Mouse (Mus musculus): Measurements from ENCODE around the gene Enpp3.

Gene Enpp3

DNA sequence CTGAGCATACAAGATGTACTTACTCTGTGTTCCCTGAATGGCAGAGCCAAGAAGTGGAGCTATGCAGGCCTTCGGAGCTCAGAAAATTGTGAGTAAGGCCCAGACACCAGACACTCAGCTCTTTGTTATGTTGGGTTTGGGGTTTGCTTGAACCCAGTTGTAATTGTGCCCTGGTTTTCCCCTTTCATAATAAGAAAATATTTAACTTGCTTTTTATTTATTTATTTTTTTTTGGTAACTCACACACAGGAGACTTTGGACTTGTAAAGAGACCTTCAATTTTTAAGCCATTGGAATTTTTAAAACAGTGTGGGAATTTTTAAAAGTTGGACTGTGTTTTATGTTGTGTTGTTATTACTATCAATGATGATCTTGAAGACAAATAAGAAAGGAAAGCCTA lies at the start of gene Enpp3:
TSS of gene Enpp3 (minus strand) at position 148 of the 400 bp plus-strand sequence.
- no peak for DNase-seq (ENCODE audit: low read depth, low spot score)

DNA sequence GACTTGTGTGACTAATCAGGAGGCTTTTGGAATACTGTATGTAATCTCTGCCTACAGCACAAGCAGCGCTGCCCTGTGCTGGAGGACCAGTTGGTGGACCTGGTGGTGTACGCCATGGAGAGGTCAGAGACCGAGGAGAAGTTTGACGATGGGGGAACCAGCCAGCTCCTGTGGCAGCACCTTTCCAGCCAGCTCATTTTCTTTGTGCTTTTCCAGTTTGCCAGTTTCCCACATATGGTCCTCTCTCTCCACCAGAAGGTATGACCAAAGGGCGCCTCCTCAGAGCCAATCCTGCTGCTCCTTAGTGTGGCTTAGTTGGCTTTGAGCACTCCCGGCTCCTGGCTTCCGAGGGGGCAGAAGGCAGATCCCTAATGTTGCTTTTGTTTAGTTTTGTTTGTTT lies 45.7 kb upstream of the Enpp3 start:
- DNase-seq (ENCODE audit: low read depth, low spot score): no peak

DNA sequence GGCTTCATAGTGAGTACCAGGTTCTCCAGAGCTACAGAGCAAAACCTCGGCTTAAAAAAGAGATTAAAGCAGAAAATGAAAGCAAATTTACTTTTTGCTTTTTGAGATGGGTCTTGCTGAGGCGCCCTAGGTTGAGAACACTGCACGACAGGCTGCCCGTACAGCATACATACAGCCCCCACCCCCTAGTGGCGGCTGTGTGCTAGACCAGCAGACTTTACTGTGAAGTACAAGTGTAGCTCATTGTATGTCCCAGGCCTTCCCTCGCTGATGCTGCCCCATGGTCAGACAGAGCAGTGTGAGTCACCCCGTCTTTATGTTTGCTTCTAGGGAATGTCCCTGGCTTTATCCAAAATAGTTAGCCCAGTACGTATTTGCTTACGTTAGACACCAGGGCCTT lies 43.4 kb upstream of the Enpp3 start:
- peak; percentile 10 for DNase-seq (ENCODE audit: low read depth, low spot score)

DNA sequence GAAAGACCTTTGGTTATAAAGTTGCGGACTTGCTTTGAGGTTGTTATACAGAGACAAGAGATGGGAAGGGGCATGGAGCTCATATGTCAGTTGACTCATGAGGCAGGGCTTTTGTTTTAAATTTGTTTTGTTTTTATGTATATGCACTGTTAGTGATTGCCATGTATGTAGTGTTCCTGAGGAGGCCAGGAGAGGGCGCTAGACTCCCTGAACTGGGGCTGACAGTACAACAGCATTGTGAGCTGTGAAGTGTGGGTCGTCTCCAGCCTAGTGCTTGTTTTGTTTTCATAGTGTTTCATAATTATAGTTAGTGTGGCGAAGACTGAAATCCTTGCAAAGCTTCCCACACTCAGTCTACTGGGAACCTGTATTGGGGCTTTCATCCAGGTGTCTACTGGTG lies 31.0 kb upstream of the Enpp3 start:
- no peak for DNase-seq (ENCODE audit: low read depth, low spot score)

DNA sequence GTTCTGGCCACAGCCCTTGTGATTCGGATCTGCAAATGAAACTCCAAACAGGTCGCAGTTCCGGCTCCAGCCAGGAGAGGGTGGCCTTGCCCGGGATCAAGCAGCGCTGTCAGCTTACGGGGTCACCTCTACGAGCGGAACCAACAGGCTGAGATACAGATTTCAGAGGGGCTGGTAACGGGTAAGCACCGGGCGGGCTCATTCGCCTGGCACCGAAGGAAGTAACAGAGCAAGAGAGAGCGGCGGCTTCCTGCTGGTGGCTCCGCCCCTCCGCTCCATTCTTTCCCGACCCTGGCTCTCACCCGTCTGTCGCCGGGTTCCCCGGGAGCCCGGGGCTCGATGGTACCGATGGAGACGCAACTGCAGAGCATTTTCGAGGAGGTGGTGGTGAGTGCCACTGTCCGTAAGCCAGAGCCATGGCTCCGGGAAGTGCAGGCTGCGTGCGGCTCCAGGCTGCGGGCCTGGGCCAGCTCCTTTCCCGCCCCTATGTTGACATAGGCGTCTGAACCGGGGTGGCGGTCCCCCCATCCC lies 27.2 kb upstream of the Enpp3 start, which contains the start of gene Med23:
TSS of gene Med23 (plus strand) at position 227 of the 531 bp plus-strand sequence.
- peak; percentile 97 for DNase-seq (ENCODE audit: low read depth, low spot score)

DNA sequence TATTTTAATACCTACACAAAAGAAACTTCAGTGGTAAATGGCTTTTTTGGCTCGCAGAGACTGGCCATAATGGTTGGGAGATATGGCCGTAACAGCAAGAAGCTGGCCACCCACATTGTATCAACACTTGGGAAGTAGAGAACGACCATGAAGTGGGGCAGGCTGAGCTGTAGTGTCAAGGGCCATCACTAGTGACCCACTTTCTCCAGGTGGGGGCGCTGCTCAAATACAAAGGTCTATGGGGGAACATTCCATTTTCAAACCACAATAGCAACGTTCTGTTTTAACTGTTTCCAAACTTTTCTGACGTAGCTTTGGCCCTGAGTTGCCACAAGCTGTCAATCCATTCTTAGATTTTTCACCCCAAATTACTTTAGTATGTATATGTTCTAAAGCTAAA lies 21.8 kb upstream of the Enpp3 start:
- no peak for DNase-seq (ENCODE audit: low read depth, low spot score)

DNA sequence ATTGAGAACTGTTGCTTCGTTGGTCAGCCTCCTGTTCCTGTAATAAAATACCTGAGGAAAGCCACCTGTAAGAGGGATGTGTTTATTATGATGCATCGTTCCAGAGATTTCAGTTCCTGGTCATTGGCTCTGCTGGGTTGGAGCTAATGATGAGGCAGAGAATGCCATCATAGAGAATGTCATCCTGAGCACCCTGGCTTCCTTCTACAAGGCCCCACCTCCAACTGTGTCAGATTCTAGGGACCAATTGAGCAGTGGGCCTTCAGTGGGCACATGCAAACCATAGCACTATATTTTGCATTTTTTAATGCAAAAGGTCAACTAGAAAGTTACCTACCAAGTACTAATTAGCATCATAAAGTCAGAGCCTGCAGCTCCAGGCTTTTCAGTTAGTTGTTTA lies 20.5 kb upstream of the Enpp3 start:
- DNase-seq (ENCODE audit: low read depth, low spot score): no peak

DNA sequence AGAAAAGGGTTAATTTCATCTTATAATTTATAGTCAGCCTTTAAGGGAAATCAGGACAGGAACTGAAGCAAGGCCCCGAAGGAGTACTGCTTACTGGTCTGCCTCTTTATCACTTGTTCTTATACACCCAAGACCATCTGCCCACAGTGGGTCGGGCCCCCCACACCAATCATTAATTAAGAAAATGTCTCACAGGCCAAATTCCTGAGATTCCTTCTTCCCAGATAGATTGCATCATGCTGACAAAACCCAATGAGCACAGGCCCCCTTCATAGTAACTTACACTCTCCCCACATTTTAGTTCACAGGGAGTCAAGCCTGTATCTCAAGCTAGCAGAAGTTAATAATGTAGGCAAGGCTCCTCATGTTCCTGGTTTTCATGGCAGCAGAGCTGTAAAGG lies 625 bp downstream of the Enpp3 start:
- no peak for DNase-seq (ENCODE audit: low read depth, low spot score)

DNA sequence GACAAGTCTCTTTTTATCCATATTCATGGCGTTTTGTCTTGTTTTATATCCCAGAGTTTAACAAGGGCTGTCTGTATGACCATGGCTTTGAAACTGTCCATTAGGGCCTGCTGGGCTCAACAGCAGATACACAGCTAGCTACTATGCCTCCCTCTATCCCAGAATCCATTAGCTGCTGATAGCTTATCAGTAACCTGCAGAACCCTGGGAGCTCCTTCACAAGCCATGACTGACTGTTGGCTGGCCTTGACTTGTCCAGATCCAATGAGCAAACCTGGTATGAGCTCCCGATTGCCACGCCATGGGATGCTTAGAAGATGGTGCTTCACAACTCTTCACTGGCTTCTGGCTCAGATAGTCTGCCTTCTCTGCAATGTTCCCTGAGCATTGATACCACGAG lies 1.8 kb downstream of the Enpp3 start:
- DNase-seq (ENCODE audit: low read depth, low spot score): no peak

DNA sequence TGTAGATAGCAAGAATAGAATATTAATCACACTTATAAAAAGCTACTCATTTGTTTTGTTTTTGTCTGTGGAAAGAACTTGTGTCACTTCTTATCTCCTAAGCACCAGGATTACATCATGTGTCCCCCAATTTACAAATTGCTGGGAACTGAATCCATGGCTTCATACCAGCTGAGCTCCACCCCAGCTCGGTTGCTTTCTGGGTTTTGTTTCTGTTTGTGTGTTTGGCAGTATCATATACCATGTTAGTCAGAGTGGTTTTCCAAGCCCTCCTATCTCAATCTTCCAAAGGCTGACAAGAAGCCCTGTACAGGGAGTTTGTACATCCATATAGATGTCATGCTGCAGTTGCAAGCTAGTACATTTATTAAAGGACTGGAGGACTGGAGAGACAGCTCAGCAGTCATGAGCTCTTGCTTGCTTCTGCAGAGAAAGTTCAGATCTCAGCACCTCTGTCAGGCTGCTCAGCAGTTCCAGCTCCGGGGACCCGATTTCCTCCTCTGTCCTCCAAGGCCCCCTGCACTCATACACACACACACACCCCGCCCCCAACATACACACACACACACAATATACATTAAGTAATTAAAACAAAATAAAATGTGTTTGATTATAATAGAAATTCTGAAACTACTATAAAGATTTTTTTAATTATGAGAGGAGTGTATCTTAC lies 6.1 kb downstream of the Enpp3 start:
- no peak for DNase-seq (ENCODE audit: low read depth, low spot score)

DNA sequence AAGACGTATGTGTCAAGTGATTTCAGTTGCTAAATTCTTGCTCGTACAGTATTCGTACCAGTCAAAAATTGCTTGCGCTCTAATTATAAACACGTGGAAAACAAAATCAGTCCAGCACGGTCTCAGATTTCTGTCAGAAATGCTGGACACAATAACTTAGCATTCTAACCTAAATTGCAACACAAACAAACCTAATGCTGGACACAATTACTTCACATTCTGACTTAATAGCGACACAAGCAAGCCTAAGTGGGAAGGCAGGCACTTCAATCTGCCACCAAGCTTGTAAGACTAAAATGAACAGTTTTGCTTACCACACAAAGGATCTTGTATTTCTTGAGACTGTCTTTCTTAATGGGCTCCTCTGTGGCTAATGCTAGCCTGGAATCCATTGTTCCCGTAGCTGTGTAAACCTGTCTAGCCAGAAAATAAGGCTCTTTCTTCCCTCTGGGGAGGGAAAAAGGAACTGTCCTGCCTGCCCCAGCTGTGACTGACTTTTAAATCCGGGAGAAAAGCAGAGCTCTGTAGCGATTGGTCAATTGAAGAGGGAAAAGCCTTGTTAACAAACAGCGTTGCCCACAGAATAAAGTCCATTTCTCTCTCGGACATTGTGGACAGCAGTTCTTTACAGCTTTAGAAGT lies 6.8 kb downstream of the Enpp3 start:
- DNase-seq (ENCODE audit: low read depth, low spot score): peak; percentile 50

DNA sequence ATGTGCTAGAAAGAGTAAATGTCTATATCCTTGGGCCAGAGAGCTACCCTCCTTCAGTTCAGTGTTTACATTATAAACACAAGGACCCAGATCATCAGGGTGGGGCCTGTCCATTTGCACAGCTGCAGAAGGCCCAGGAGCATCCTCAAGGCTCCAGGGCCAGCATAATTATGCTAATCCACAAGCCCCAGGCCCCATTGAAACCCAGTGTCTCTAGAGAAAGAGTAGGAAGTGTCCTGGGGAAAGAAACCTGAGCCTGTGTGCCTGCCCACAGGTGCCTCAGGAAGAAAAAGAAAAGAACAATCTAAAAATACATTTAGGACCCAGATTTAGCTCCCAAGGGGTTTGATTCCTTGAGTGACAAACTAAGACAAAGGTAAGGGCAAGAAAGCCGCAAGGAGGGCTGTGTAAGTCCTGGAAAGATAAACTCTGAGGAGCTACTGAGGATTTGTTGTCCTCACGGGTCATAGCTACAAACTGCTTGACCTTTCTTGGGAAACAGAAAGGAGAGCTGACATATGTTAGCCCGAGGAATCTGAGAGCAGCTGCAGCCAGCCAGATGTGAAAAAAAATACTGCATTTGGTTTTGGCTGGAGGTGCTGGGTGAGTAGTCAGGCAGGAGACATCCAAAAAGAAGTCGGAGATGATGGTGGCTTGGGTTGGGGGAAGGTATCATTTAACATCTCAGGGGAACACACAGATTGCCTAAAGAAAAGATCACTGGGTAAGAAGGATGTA lies 7.8 kb downstream of the Enpp3 start:
- peak; percentile 48 for DNase-seq (ENCODE audit: low read depth, low spot score)

DNA sequence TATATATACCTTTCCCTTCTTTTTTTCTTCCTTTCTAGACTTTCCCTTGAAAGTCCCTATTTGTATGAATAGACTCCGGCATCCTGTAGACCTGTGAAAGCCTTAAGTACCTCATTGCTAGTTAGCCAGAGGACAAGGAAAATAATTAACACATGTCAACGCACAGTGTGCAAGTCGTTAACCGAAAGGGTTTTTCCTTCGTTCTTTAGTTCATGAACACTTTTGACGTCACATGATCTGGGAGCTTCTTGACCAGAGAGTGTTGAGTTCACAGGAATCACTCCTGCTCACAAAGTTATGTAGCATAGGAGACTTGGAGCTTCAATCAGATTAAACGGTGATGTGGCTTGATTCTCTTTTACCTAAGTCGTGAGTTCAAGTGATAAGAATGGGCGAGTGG lies 10.3 kb downstream of the Enpp3 start:
- DNase-seq (ENCODE audit: low read depth, low spot score): no peak

DNA sequence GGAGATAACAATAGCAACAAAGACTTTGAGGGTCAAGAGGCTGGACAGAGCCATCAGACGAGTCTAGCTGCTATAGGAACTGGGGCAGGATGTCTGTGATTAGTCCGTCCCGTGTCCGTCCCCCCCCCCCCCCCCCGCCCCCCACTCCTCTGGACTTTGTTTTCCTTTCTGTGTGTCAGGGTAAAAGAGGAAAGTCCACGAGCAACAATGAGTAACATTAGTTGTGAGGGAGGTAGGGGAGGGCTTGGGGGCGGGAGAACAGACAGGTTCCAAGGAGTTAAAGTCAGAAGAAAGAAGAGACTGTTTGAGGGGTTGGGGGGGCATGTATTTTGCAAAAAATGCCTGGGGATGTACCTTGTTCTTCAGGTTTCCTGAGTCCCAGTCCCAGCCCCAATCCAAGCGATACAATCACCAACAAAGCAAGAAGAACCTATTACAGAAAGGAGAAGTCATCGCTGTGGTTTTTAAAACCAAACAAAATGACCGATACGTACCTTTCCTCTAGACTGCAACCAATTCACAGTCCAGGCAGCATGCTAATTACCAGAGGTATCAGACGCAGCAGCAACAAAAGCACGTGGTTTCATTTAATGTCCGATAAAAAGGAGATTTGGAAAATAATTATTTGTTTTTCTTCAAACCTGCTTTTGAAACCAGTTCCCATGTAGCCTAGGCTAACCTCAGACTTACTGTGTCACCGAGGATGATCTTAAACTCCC lies 11.1 kb downstream of the Enpp3 start:
- DNase-seq (ENCODE audit: low read depth, low spot score): no peak

DNA sequence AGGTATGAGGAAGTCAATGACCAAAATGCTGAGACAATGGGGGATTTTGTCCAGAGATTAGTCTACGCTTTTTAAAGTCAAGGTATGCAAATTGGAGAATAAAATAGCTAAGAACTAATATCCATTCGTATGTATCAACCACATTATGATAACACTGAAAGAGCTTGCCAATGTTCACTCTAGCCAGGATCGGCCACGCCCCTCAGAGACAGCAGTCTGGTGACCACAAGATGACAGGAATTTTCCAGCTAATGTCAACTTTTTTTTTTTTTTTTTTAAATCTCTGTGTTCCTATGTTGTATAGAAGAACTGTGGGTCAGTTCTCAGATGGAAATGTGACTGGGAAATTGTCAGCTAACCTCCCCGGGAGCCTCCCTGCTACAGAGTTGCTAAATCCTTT lies 12.2 kb downstream of the Enpp3 start:
- DNase-seq (ENCODE audit: low read depth, low spot score): no peak

DNA sequence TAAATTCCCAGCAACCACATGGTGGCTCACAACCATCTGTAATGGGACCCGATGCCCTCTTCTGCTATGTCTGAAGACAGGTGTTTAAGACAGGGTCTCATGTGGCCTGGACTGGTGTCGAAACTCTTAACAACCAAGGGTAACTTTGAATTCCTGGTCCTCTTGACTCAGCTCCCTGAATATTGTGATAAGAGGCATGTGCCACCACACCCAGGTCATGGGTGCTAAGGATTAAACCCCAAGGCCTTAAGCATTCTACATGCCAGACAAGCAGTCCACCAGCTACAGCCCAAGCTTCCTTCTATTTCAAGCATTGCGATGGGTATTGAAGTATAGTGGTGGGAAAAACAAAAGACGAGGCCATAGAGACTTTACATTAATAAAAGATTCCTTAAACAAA lies 14.5 kb downstream of the Enpp3 start:
- DNase-seq (ENCODE audit: low read depth, low spot score): no peak

DNA sequence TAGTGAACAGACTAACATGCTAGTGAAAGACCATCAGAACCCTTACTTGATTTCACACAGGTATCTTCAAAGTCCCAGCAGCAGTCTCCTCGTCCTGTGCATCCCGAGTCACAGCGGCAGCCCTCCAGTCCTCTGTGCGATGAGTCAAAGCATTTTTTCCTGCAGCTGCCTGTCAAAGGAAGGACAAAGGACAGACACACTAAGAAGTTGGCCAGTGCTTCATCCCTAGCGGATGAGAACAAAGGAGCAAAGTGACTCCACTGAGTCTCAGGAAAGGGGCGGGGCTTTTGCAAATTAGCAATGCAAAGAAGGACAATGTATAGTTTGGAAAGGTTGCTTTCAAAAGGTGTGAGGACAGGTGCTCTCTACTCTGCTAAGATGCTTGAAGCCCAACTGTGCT lies 16.5 kb downstream of the Enpp3 start:
- DNase-seq (ENCODE audit: low read depth, low spot score): no peak

DNA sequence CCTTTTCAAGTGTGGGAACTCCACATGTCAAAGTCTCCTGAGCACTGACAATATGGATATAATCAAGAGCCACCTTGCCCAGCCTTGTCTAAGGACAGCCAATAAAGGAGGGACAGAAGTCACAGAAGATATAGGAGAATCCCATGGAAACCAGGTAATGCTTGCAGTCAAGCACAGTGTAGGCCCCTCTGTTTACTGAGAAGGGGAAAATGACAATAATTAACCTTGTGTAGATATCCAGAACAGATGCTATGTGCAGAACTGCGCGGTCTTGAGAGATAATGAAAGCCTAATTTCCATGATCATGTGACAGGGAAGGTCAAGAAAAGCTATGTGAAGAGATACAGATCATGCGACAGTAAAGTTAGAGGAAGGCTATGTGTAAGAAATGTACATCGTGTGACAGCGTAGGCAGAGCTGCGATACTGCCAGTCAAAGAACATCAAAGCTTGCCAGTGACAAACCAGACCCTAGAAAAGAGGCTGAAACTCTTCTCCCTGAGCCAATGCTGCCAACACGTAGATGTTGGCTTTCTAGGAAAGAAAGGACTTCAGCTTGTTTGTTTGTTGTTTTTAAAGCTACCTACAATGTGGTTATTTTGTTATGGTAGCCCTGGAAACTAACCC lies 17.1 kb downstream of the Enpp3 start:
- no peak for DNase-seq (ENCODE audit: low read depth, low spot score)

DNA sequence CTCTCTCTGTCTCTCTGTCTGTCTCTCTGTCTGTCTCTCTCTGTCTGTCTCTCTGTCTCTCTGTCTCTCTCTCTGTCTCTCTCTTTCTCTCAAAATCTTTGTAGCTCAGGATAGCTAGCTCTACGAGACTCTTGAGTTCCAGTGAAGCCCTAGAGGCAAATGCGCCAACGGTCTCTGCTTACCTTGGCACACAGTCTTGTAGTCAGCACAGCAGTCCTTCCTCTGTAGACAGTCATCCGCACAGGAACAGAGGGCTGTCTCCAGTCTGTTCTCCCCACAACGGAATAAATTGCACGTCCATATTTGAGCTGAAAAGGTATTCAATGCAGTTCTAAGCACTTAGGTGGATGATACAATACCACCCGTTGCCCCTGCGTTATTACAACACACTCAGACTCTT lies 18.0 kb downstream of the Enpp3 start:
- no peak for DNase-seq (ENCODE audit: low read depth, low spot score)

DNA sequence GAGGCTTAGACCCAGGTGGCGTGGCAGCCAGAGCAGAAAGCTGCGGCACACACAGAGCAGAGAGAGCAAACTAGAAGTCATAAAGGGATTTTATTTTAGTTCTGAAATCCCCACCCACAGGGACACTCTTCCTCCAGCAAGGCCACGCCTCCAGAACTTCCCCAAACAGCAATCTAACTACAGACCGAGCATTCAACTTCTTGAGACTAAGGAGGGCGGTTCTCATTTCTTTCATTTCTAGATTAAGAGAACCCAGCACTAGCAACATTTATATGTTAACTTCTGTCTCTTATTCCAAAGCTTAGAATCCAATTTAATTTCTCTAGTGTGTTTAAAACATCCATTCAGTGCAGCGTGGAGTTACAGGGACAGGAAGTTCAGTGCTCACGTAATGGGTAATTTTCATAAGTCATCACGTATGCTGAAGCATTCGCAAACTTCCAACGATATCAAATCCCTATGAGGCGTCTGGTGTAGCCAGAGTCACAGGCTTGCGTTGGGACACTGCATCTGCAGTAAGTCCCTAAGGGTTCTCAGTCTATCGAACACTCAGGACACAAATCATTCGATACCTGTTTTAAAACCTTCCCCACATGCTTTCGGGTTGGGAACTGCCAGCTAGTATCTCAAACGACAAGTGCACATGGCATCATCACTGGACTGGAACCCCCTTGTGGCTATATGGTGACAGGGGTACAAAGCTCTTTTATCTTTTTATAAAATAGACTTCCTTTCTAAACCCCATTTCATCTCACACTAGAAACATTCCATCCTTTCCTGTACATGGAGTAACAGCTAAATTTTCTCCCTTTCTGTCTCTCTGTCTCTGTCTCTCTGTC lies 18.7 kb downstream of the Enpp3 start:
- DNase-seq (ENCODE audit: low read depth, low spot score): no peak

DNA sequence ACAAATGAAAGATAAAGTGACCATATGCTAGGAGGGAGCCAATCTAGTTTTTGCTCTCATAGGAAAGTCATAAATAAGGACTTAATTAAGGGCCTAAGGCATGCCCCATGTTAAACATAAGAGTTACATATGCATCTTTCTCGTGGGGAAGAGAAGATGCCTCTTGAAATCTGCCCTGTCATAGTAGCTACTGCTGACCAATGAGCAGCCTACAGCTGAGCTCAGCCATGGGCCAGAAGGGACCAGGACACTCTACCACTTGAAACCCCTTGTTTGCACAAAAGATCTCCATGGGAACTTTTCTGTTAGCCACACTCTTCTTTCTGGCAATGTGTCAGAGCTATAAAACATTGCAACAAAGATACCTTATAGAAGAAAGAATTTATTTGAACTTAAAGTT lies 19.4 kb downstream of the Enpp3 start:
- DNase-seq (ENCODE audit: low read depth, low spot score): no peak

Data from forelimb bud, embryonic 11.5 days (tissue).